Mouse (Mus musculus) thymus, postnatal 4 days (tissue): ENCODE data around the gene Dlk1.
A peak's percentile ranks its signal among the peaks of the same experiment; 100 is the strongest.
"Not testable (repeated sequence)": the region's sequence is repeated elsewhere in the genome, so short reads cannot be mapped to it uniquely, and the experiment has no call there.

ENCODE experiments used
- DNase-seq: peaks from one replicate; pipeline ENCODE4 v3.0.0; 2021

The Dlk1 gene

DNA sequence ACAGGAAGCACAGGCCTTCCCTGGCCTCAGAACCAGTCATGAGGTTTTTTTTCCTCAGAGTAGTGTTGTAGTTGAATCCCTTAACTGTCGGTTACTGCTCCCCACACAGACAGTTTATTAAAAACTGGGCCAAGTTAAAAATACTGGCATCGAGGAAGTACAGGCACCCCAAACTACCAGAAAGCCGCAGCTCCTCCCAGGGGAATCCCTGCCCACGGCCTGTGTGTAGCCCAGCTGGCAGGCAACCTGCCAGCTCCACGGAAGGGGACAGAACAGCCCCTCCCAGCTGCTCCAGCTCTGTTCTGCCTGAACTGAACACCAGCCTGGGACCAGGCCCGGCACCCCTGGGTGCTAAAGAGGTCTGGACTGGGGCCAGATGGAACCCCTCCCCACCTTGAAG is 11.3 kb upstream of the Dlk1 start:
- no peak for DNase-seq

DNA sequence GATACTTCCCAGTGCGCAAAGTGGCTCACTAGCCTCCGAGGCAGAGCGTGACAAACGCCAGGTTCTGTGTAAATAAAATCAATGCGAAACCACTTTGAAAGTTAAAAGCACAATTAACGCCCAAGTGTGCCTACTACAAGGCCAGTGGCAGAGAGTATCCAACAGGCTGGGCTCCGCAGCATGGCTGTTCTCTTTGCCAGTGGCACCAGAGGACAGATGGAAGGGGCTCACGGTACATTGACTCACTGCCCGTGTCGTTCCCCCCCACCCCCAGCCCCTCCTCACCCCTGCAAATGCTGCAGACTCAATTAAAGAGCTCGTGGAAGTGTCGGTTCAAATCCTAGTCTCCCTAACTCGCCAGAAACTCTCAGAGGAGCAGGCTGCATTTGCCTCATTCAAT is 10.5 kb upstream of the Dlk1 start:
- DNase-seq, result no peak

DNA sequence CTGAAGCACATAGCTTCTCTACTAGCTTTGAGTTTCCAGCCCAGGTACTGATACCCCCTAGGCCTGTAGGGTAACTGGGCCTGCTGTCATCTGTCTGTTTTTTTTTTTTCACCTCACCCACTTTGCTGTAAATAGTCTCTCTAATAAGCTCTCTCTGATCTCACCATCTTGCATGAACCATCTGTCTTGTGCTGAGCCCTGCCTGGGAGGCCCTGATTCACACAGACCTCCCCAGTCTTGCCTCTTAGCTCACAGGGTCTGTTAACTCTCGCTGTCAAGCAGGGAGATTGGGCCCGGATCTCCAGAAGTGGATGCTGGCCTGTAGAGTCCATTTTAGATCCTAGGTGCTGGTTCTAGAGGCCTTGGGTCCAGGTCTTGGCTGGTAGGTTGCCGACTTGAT is 9.3 kb upstream of the Dlk1 start:
- DNase-seq, result no peak

DNA sequence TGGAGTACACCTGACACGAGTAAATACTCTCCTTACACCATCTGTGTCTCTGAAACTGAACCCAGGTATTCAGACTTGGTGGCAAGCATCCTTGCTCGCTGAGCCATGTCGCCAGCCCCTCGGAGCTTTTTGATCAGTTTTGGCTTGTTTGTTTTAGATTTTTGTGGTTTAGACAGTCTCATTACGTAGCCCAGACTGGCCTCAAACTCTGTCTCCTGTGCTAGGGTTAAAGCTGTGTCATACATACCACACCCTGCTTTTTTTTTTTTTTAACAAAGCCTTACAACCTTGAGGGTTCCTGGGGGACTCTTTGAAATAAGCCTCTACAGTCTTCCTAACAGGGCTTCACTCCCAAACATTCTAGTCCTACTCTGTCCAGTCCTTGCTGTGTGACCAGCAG is 7.6 kb upstream of the Dlk1 start:
- no peak for DNase-seq

DNA sequence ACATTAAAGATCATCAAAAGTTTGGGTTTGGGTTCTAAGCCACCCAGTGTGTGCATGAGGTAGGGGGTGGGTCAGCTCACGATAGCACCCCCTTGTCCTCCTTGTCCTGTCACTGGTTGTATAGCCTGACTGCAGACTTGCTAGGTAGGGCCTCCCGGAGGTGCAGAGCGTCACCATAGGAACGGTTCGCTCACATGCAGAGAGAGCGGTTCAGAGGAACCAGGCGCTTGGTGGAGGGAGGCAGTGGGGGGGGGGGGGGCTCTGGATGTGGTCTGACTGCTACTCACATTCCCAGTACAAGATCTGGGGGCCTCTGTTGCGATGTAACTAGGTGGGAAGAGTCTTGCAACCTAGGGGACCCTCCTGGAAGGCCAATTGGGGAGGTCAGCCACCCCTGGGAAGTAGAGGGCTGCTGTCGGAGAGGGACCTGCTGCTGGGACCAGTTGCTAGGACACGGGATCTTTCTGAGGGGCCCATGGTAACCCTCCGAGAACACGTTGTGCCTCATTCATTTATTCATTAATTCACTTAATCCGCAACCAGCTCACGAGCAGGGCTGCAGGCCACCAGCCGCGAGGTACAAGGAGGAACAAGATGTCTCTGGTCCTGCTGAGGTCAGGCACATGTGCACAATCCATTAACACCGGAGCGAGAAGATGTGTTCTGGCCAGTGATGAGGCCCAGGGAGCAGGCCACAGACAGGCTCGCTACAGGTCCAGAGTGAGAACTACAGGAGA is 7.0 kb upstream of the Dlk1 start:
- peak; percentile 50 for DNase-seq

DNA sequence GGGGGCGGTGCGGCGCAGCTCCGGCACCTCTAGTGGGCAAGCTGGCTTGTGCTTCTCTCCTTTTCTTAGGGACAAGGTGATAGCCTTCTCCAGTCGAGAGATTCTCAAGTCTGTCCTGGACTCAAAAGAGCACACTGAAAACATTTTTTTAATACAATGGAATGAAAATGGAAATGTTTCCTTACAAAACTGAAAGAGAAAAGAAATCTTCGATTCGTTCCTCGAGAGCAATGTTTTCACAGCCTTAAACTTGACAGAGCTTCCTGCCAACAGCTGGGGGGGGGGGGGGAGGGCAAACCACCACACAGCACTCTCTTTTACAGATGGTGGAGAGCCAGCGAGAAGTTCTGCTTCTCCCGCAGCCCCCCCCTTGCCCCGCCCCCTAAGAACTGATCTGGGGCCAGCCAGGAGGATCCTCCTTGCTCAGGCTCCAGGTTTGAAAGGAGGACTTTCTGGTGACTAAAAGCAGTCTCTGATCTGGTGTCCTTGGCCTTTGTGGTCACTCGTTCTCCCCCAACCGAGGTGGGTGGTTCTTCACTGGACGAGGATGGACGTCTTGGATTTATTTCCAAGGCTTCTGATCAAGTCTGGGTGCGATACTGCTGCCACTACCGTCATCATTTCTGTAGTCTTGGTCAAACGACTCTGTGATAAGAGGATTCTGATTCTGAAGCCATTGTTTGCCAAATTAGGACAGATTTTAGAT is 6.2 kb upstream of the Dlk1 start:
- no peak for DNase-seq

DNA sequence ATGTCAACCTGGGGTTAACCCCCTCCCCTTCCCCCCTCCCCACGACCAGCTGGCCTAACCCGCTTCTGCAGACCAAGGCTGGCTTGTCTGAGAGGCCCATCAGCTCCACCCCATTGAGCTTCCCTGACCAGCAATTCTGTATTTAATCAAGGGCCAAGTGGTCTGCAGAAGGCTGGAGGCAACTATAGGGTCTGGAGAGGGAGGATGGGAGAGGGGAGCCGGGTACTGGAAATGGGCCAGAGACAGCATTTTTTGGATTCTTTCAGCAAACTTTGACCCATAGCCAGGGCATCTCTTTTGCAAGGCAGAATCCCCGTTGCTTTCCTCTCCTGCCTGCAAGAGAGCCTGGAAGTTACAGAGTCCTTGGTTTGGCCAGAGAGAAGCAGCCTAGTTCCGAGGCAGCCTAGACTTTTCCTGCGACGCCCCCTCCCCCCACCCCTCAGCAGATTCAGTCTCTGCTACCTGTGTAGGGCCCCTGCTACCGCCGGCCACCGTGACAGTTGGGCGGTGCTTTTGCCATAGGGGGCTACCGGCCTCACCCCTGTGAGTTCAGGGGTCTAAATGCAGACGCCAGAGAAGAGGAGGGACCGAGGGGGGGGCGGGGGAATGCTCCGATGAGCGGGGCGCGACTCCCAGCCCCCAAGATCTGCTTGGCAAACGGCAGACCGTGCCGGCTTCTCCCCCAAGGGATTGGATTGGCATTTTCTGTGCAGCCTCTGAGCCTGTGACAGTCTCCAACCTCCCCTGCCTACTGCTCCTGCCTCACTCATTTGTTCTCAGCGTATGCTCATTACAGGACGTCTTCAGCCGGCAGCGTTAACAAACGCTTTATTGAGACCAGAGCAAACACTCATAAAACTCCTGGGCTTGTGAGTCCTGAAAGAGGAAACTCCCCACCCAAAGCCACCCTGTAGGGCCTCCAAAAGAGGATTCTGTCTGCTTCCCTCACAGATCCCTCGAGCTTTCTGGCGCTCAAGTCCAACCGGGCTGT is 2.9 kb upstream of the Dlk1 start:
- no peak for DNase-seq

DNA sequence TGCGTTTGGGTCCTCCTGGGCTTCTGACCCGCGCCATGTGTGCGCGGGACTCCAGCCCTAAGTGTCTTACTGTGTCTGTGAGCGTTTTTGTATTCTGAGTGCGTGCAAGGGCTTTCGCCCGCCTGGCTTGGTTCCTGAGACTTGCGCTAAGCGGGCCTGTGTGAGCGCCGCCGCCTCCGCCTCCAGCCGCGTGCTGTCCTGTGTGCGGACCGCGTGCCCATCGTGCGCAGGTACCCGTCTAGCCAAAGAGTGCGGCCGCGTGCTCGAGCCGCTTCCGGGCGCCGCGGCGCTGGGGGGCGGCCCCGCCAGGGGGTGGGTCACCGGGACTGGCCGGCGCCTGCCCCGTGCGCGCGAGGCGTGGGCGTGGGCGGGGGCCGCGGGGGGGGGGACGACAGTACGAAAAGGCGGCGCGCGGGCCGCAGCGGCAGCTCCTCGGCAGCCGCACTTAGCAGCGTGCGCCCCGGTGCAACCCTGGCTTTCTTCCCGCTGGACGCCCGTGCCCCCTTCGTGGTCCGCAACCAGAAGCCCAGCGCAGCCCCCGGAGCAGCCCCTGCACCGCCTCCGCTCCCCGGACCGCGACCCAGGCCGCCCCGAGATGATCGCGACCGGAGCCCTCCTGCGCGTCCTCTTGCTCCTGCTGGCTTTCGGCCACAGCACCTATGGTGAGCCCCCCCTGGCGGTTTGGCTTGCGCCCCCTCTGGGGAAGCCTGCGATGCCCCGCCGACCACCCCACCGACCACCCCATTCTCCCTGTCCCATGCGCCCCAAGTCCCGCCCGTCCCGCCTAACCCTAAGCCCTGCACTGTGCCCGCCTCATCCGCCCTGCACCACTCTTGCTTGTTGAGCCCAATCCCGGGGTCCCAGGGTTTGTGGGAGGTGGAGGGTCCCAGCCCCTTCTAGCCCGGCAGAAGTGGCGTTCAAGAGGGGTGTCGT is 708 bp downstream of the Dlk1 start:
- DNase-seq, result peak; percentile 31

DNA sequence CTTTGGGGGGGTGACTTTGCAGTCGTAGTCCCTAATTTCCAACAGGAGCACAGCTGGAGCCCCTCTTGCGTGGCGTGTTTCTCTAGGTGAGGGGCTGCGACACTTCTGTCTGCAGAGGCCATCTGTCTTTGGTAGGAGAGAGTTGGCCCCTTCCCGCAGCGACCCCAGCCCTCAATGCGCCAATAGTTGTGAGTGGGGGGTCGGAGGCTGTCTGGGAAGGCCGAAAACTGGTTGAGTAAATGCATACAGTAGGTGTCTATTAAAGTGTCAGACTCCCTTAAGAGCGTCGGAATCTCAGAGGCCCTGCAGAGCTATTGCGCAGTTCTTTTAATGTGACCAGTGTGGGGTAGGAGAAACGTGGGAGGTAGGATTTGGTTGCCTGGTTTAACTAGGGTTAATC is 1.5 kb downstream of the Dlk1 start:
- DNase-seq, result no peak

DNA sequence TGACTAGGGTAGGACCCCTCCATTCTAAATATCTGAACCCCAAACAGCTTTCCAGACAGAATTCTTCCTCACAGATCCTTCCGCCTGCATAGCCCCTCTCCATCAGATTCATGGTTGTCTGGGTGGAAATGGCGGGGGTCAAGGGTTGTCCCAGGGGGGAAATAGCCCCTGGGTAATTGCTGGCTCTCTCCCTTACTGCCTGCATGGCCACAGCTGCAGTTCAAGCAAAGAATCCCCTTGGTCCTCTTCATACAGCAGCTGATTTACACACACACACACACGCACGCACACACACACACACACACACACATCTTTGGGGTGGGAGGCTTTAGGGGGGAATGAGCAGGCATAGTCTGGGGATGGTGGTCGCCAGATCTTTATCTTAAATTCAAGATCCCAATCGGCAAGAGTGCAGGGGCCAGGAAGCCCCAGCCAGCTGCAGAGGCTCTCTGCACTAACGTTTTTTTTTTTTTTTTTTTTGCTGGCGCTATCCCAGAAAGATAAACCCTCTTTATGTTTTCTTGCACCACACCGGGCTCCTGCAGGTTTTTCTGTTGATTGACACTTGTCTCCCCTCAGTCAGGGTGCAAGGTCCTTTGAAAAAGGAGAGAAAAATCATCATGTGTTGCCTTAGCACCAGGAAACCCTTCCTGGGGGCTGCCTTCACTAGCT is 4.0 kb downstream of the Dlk1 start:
- no peak for DNase-seq

DNA sequence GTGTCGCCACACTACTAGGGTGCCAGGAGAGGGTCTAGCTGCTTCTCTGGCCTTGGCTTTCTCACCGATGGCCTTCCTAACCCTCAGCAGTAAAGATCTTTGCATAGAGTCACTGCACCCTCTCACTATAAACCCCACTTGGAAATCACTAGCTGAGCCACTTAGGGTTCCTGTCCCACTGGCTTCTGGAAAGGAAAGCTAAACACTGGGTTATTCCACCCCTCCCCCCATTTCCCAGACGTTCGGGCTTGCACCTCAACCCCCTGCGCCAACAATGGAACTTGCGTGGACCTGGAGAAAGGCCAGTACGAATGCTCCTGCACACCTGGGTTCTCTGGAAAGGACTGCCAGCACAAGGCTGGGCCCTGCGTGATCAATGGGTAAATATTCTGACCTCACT is 5.2 kb downstream of the Dlk1 start:
- DNase-seq, result no peak

DNA sequence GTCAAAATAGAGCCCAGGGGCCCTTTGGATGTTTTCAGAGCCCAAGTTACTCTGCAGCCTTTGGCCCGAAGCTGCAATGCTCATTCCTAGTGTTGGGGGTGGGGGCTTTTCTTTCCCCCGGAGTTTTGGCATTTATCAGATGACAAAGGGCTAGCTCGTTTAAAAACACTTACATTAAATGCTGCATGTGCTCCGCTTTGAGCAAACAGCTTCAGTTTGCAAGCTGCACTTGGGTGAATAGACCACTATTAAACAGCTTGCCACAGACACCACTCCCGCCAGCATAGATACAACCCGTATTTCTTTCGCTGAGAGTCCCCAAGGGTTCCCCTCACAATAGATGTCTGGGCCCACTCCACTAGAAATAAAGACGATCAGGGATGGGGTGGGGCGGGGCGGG is 6.3 kb downstream of the Dlk1 start:
- peak; percentile 5 for DNase-seq

DNA sequence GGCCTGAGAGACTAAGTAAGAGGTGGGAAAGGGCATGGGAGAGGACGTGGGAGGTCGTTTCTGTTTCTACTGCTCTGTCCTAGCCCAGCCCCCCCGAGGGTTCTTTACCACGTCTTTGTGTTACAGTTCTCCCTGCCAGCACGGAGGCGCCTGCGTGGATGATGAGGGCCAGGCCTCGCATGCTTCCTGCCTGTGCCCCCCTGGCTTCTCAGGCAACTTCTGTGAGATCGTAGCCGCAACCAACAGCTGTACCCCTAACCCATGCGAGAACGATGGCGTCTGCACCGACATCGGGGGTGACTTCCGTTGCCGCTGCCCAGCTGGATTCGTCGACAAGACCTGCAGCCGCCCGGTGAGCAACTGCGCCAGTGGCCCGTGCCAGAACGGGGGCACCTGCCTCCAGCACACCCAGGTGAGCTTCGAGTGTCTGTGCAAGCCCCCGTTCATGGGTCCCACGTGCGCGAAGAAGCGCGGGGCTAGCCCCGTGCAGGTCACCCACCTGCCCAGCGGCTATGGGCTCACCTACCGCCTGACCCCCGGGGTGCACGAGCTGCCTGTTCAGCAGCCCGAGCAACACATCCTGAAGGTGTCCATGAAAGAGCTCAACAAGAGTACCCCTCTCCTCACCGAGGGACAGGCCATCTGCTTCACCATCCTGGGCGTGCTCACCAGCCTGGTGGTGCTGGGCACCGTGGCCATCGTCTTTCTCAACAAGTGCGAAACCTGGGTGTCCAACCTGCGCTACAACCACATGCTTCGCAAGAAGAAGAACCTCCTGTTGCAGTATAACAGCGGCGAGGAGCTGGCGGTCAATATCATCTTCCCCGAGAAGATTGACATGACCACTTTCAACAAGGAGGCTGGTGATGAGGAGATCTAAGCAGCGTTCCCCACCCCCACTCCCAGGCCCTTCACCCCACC is 7.1 kb downstream of the Dlk1 start:
- DNase-seq, result peak; percentile 64

DNA sequence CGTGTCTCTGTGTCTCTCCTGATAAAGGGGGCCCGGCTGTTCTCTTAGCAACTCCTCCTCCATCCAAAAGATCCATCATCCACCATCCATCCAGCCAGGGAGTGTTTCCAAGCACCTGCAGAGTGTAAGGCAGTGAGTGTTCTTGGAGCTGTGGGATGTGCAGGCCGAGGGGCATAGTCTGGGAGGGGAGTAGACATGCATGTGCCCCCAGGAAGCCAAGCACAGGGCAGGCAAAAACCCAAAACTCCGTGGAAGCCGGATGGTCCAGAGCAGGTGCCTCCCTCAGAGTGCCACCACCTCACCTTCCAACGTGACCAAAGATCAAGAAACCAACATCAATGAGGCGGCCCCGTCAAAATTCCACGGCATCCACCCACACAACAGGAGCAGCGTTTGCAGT is 10.0 kb downstream of the Dlk1 start:
- no peak for DNase-seq

DNA sequence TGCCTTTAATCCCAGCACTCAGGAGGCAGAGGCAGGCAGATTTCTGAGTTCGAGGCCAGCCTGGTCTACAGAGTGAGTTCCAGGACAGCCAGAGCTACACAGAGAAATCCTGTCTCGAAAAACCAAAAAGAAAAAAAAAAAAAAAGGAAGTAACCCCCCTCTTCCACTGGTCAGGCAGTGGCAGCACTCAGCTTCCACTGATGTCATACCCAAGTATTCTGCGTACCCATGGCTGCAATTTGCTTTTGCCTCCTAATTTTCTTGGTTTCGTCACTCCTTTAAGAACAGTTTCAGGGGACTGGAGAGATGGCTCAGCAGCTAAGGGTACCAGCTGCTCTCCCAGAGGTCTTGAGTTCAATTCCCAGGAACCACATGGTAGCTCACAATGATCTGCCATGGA is 14.8 kb downstream of the Dlk1 start:
- DNase-seq, result not testable (repeated sequence)

DNA sequence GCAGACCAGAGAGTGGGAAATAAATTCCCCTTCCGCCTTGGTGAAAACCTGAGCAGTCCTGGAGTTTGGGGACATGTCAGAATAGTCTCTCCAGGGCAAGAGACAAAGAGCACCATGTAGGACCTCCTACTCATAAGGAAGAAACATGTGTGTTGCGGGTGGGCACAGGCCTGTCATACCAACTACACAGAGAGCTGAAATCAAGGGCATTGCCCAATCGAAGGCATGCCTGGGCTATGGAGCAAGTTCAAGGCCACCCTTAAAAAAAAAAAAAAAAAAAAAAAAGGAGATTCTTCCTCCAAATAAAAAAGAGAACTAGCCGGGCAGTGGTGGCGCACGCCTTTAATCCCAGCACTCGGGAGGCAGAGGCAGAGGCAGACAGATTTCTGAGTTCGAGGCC is 17.2 kb downstream of the Dlk1 start:
- no peak for DNase-seq

DNA sequence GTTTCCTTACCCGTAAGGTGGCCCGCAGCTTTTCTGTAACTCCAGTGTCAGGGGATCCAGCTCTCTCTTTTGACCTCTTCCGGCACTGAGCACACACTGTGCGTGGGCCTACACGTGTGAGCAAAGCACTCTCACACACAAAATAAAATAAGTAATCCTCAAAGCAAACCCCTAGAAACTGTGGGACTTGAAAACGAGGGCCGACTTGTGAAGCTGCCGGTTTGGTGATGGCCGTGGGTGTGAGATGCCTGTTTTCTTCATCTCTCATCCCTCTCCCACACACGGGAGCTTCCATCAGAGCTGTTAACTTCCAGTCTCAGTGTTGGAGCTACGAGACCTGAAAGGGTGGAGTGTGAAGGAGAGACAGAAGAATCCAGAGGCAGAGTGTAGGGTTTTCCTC is 20.0 kb downstream of the Dlk1 start:
- no peak for DNase-seq

DNA sequence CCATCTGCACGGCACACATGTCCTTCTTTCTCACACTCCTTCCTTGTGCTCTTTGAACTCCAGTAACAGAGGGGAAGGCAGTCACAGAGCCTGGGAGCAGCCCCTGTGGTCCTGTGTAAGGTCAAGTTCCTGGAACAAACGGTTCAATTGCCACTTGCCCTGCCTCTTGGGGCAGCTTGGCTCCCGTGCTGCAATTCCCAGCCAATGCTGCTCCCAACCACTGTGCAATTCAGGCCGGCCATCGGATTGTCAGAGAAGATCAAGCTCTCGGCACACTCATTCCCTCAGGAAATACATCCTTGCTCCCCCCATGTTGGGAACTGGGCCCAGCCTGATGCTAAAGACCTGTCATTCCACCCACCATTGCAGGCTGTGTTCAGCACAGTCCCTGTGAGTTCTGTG is 21.0 kb downstream of the Dlk1 start:
- DNase-seq, result no peak

DNA sequence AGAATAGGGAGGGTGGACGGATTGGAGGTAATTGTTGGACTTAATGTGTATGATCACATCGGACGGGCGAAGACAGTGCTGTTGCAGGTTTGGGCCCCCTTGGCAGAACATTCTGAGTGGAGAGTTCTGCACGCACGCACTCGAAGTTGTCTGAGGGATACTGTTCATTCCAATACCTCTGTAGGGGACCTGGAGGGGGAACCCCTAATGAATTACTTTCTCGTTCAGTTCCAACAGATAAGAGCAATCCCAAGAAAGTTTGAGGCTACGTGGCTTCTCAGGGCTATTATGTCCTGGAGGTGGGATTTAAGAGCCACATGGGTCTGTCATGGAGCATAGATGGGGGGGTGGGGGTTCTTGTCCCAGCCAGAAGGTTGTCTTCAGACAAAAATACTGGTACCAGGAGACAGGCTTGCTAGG is 21.6 kb downstream of the Dlk1 start:
- no peak for DNase-seq

DNA sequence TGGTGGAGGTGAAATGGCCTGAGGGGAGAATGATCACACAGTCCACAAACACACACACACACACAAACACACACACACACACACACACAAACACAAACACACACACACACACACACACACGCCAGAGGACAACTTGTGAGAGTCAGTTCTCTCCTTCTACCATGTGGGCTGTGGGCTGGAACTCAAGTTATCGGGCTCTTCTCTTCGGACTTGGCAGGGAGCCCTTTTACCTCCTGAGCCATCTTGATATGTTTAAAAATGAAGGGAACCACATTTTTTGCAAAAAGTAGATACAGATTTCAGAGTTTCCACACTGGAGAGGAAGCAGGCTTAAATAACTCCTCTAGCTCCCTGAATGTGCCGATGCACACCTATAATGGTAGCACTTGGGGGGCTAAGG is 22.9 kb downstream of the Dlk1 start:
- no peak for DNase-seq

DNA sequence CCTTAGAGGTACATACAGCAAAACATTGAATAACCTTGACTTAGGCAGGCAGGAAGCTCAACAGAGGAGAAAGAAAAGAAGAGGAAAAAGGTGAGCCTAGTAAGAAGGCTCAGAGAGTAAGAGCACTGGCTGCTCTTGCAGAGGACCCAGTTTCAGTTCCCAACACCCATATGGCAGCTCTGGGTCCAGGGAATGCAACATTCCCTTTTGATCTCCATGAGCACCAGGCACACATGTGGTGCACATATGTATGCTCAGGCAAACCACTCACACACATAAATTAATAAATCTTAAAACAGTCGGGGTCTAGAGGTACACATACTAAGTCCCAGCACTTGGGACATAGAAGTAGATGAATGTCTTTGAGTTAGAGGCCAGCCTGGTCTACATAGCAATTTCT is 33.9 kb downstream of the Dlk1 start:
- not testable (repeated sequence) for DNase-seq
